Mouse (Mus musculus) lung, adult 2 months (tissue): ENCODE measurements at regions not wholly inside any gene's neighbourhood (a gene's known extent, or its start where the extent isn't known, plus 50 kb on each side); places are given as distances from the start of the nearest gene placed in this dataset.

Experiments
- CTCF ChIP-seq: fragments of 200-500 bp; IDR thresholded peaks from 2 replicates; pipeline ENCODE4 v1.5.1; 2011; ENCODE audit warnings: mild to moderate bottlenecking, low read length, control low read depth; ENCODE audit not compliant: insufficient read depth
- POLR2A ChIP-seq: fragments of 200-500 bp; IDR thresholded peaks from 2 replicates; pipeline ENCODE4 v1.6.1; 2011; ENCODE audit warnings: low read depth, mild to moderate bottlenecking, control low read depth, low read length, borderline replicate concordance; ENCODE audit errors: extremely low read depth

DNA sequence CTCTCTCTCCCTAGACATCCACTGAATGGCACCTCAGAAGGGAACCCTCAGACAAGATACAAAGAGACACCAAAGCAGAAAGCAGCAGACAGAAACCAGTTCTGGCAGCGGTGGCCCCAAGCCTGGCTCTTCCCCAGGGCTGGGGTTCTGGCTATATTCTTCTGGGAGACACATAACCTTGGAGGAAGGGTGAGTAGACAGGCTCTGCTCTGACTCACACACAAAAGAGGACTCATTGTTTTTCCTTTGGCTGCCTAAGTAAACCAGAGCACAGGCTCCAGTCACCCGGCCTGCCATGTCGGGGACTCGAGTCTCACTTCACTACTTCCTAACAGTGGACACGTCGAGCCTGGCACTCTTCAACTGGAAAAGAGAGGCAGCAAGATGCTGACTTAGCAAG is 55.8 kb upstream of the Arntl start:
- TF ChIP-seq CTCF (no peak), POLR2A (no peak)
